In genomic region chr6:86547228-86547755, GRCm38 (mm10) we compare ENCODE assay signal across 9 mouse cellular contexts. TPM values are rescaled to one million over a fixed set of nuclear protein-coding genes. Genes with fewer than 3 reads are reported as not detected.
DNase-seq lines count a peak whose midpoint lies in the region; ATAC-seq lines count a peak whose summit lies in the region.
"Had no signal": no experiment of that assay in that cellular context is flagged by ENCODE, and none has a peak within 500 bp of the region (broad histone marks: within the 10 kb centered on the region; RNA-seq: fewer than 3 reads in every experiment).

No protein-coding gene starts in this region.

- H3K4me1 ChIP-seq in kidney, embryonic 16.5 days (ENCODE audit: insufficient read depth, low read length), result 0 out of 2 replicates have a peak, but pooled peaks cover 5% of the 10 kb centered on the region
- H3K4me1 ChIP-seq in liver, embryonic 16.5 days (ENCODE audit: control insufficient read depth, low read depth, low read length), result peaks cover 19% of the 10 kb centered on the region
- H3K4me1 ChIP-seq in midbrain, embryonic 16.5 days (ENCODE audit: control insufficient read depth, insufficient read depth, low read length), result no peaks in the 10 kb centered on the region

- H3K4me2 ChIP-seq in kidney, embryonic 16.5 days (replicated peaks; ENCODE audit: low read depth, low read length), result no peak overlapping the region
- peak overlapping the region; percentile 49 for H3K4me2 ChIP-seq in liver, embryonic 16.5 days (ENCODE audit: low read depth, low read length)
- no peak overlapping the region for H3K4me2 ChIP-seq in midbrain, embryonic 16.5 days (ENCODE audit: low read length)

- no peaks in the 10 kb centered on the region for H3K9me3 ChIP-seq in kidney, embryonic 16.5 days (ENCODE audit: low read length)
- H3K9me3 ChIP-seq in liver, embryonic 16.5 days (replicated peaks; ENCODE audit: control insufficient read depth, low read length), result no peaks in the 10 kb centered on the region
- no peaks in the 10 kb centered on the region for H3K9me3 ChIP-seq in midbrain, embryonic 16.5 days (replicated peaks; ENCODE audit: control insufficient read depth, low read length, poor library complexity, severe bottlenecking)

- H3K36me3 ChIP-seq in kidney, embryonic 16.5 days (ENCODE audit: insufficient read depth, low read length), result peaks cover 36% of the 10 kb centered on the region
- peaks cover 6% of the 10 kb centered on the region; the same call in 1 of the 2 replicates for H3K36me3 ChIP-seq in liver, embryonic 16.5 days (ENCODE audit: control insufficient read depth, insufficient read depth)
- peaks cover 4% of the 10 kb centered on the region for H3K36me3 ChIP-seq in midbrain, embryonic 16.5 days (ENCODE audit: control insufficient read depth, insufficient read depth, low read length)

- ATAC-seq in kidney, embryonic 16.5 days (ENCODE audit: low FRiP score, low TSS enrichment), result no peak
- ATAC-seq in CD4-positive, CD25-positive, alpha-beta regulatory T cell, adult 4 months, result peak; percentile 25
- ATAC-seq in erythroblast, adult 5-6 weeks (replicated peaks; ENCODE audit: low FRiP score, poor library complexity, severe bottlenecking), result peak; percentile 45
- ATAC-seq in liver, embryonic 16.5 days (ENCODE audit: low read depth), result no peak
- ATAC-seq in midbrain, embryonic 16.5 days, result no peak

- 55% methylated on average over 1 of the region's 1 CpGs for WGBS in kidney, embryonic 16.5 days
- WGBS in liver, embryonic 16.5 days (ENCODE audit: insufficient replicate concordance), result 90% methylated on average over 1 of the region's 1 CpGs
- WGBS in midbrain, embryonic 16.5 days, result 97% methylated on average over 1 of the region's 1 CpGs

- H3K4me3 ChIP-seq in kidney, embryonic 16.5 days (ENCODE audit: low read length), result no peak overlapping the region
- peak overlapping the region; percentile 50 for H3K4me3 ChIP-seq in liver, embryonic 16.5 days (ENCODE audit: low read depth, low read length)
- no peak overlapping the region for H3K4me3 ChIP-seq in midbrain, embryonic 16.5 days (ENCODE audit: low read depth, low read length)
- H3K4me3 ChIP-seq: left cerebral cortex, adult 2 months had no signal

- no peak for DNase-seq in kidney, adult 11 months
- DNase-seq in left cerebral cortex, adult 18-20 months (ENCODE audit: low spot score in 2 of 2), result no peak
- DNase-seq in adrenal gland, postnatal 25 days, result no peak

- H3K27me3 ChIP-seq in kidney, embryonic 16.5 days (ENCODE audit: insufficient read depth, low read length), result no peaks in the 10 kb centered on the region
- H3K27me3 ChIP-seq in liver, embryonic 16.5 days (ENCODE audit: control insufficient read depth, insufficient read depth, low read depth, low read length), result no peaks in the 10 kb centered on the region
- H3K27me3 ChIP-seq in midbrain, embryonic 16.5 days (ENCODE audit: control insufficient read depth, insufficient read depth, low read depth, low read length), result no peaks in the 10 kb centered on the region

- H3K27ac ChIP-seq in kidney, embryonic 16.5 days (ENCODE audit: low read length), result peak overlapping the region; percentile 63; the same call in 1 of the 2 replicates
- H3K27ac ChIP-seq in liver, embryonic 16.5 days (ENCODE audit: low read length), result peak overlapping the region; percentile 93
- no peak overlapping the region for H3K27ac ChIP-seq in midbrain, embryonic 16.5 days (ENCODE audit: low read length)
- H3K27ac ChIP-seq: left cerebral cortex, adult 2 months had no signal

- H3K9ac ChIP-seq in kidney, embryonic 16.5 days (replicated peaks; ENCODE audit: low read length), result no peak overlapping the region
- peak overlapping the region; percentile 43 for H3K9ac ChIP-seq in liver, embryonic 16.5 days (ENCODE audit: low read depth, low read length)
- no peak overlapping the region for H3K9ac ChIP-seq in midbrain, embryonic 16.5 days (ENCODE audit: low read depth, low read length)

RNA-seq across cellular contexts. Expression of gene Pcbp1, which starts 21.2 kb away (rescaled TPM):
- polyA plus RNA-seq in kidney, embryonic 16.5 days (2015; fragmentation: Nextera tagmentation; extraction: Ambion mirVana), result 195 and 234 TPM in 2 replicates
- polyA plus RNA-seq in CD4-positive, CD25-positive, alpha-beta regulatory T cell, adult 4 months (2017; shearing (Covaris generic)), result 10 to 100 TPM; 18.5 to 35.3 TPM
- total RNA-seq in erythroblast, adult 5-6 weeks (2015; ENCODE audit: low replicate concordance), result 83.2 and 88.2 TPM in 2 replicates
- 20.1 and 35.3 TPM in 2 replicates for total RNA-seq in erythroblast, adult 5-6 weeks (2017; ENCODE audit: low replicate concordance)
- polyA plus RNA-seq in liver, embryonic 16.5 days (2015; fragmentation: Nextera tagmentation; extraction: Ambion mirVana), result 82.3 and 84.0 TPM in 2 replicates
- 190 and 269 TPM in 2 replicates for polyA plus RNA-seq in midbrain, embryonic 16.5 days (2015; fragmentation: Nextera tagmentation; extraction: Ambion mirVana)
- 100 to 1,000 TPM; 188 to 189 TPM for total RNA-seq in left cerebral cortex, adult 18-20 months (2021)
- 296 and 313 TPM in 2 replicates for total RNA-seq in adrenal gland, postnatal 25 days (2021)

Comparison
In these comparisons a context has a peak if more than half of its experiments do, and no peak if none do; other contexts are left out.
1. ATAC-seq: peak in CD4-positive, CD25-positive, alpha-beta regulatory T cell, adult 4 months (single experiment) and erythroblast, adult 5-6 weeks (single experiment); none in kidney, embryonic 16.5 days (single experiment), liver, embryonic 16.5 days (single experiment) and midbrain, embryonic 16.5 days (single experiment).